Mouse (Mus musculus) olfactory bulb, adult 2 months (tissue): ENCODE data around the gene Ap3b1. TPM values are rescaled to one million over a fixed set of nuclear protein-coding genes. Genes with fewer than 3 reads are reported as not detected.

Experiments used
- H3K27ac ChIP-seq: fragments of 200-500 bp; 2 replicates; pipeline ENCODE4 v1.5.1; 2012; ENCODE audit warnings: low read depth, low read length; ENCODE audit not compliant: insufficient read depth
- H3K4me1 ChIP-seq: fragments of 200-500 bp; 2 replicates; pipeline ENCODE4 v1.6.1; 2012; ENCODE audit warnings: low read length; ENCODE audit not compliant: control insufficient read depth, insufficient read depth
- H3K4me3 ChIP-seq: fragments of 200-500 bp; 2 replicates; pipeline ENCODE4 v1.5.1; 2012; ENCODE audit warnings: mild to moderate bottlenecking, low read depth, low read length, moderate library complexity; ENCODE audit not compliant: insufficient read depth
- CTCF ChIP-seq: fragments of 200-500 bp; IDR thresholded peaks from 2 replicates; pipeline ENCODE4 v1.5.1; 2012; ENCODE audit warnings: low read depth, mild to moderate bottlenecking, low read length, moderate library complexity; ENCODE audit not compliant: insufficient read depth
- POLR2A ChIP-seq: fragments of 200-500 bp; IDR thresholded peaks from 2 replicates; pipeline ENCODE4 v1.6.1; 2012; ENCODE audit warnings: mild to moderate bottlenecking, low read depth, low read length, moderate library complexity; ENCODE audit not compliant: insufficient read depth
- WGBS: fragments of 180-500 bp; shearing (Covaris S2); methylation state at CpG from one replicate; pipeline ENCODE4 v1.1.7; 2018; 5-methylcytosine and 5-hydroxymethylcytosine counted together
- polyA plus RNA-seq: library from polyadenylated mRNA; stranded (reverse); fragments of >200 nt; gene quantifications from 2 replicates; pipeline ENCODE4 v1.2.4, GENCODE M21; 2012; ENCODE audit warnings: low replicate concordance; ENCODE audit not compliant: missing spikeins, insufficient read depth, insufficient read length

Gene Ap3b1
- polyA plus RNA-seq, 1 experiment = not detected

- no peak overlapping the region for H3K4me3 ChIP-seq
- H3K27ac ChIP-seq = no peak overlapping the region
- 93% methylated on average over 2 of the region's 2 CpGs for WGBS
- H3K4me1 ChIP-seq = no peaks in the 10 kb centered on the region
- no peak for TF ChIP-seq CTCF
Observed at GRCm38 (mm10) chr13:94429567-94429966, 70.8 kb downstream of the Ap3b1 start.

GRCm38 (mm10) chr13:94439386-94439785, 80.6 kb downstream of the Ap3b1 start:
- peaks cover 8% of the 10 kb centered on the region for H3K4me1 ChIP-seq
- no peak overlapping the region for H3K4me3 ChIP-seq
- no peak for TF ChIP-seq CTCF
- TF ChIP-seq POLR2A = no peak
- 38% methylated on average over 5 of the region's 5 CpGs for WGBS
- no peak overlapping the region for H3K27ac ChIP-seq

- TF ChIP-seq POLR2A = no peak
- no peak for TF ChIP-seq CTCF
Observed at GRCm38 (mm10) chr13:94441199-94441598, 82.4 kb downstream of the Ap3b1 start.

GRCm38 (mm10) chr13:94443411-94443810, 84.7 kb downstream of the Ap3b1 start:
- H3K27ac ChIP-seq = no peak overlapping the region
- no peak for TF ChIP-seq POLR2A
- TF ChIP-seq CTCF = no peak
- 77% methylated on average over 3 of the region's 3 CpGs for WGBS

More at GRCm38 (mm10) chr13:94441199-94441598, 82.4 kb downstream of the Ap3b1 start:
- Histone ChIP-seq H3K4me3 (no peak overlapping the region), H3K27ac (no peak overlapping the region), H3K4me1 (peaks cover 8% of the 10 kb centered on the region)
- WGBS = 80% methylated on average over 4 of the region's 4 CpGs

GRCm38 (mm10) chr13:94445103-94445502, 86.3 kb downstream of the Ap3b1 start:
- WGBS = 92% methylated on average over 5 of the region's 5 CpGs
- no peak overlapping the region for H3K27ac ChIP-seq
- no peak overlapping the region for H3K4me3 ChIP-seq
- peaks cover 3% of the 10 kb centered on the region; the same call in 1 of the 2 replicates for H3K4me1 ChIP-seq
- TF ChIP-seq POLR2A (no peak), CTCF (no peak)

More at GRCm38 (mm10) chr13:94443411-94443810, 84.7 kb downstream of the Ap3b1 start:
- Histone ChIP-seq H3K4me1 (peaks cover 8% of the 10 kb centered on the region), H3K4me3 (no peak overlapping the region)

- WGBS = 79% methylated on average over 4 of the region's 4 CpGs
- H3K27ac ChIP-seq = no peak overlapping the region
- no peak overlapping the region for H3K4me3 ChIP-seq
- TF ChIP-seq CTCF (no peak), POLR2A (no peak)
- no peaks in the 10 kb centered on the region for H3K4me1 ChIP-seq
Observed at GRCm38 (mm10) chr13:94447003-94447402, 88.2 kb downstream of the Ap3b1 start.

- no peaks in the 10 kb centered on the region for H3K4me1 ChIP-seq
- WGBS = 76% methylated on average over 7 of the region's 7 CpGs
- no peak overlapping the region for H3K27ac ChIP-seq
- TF ChIP-seq CTCF (no peak), POLR2A (no peak)
- no peak overlapping the region for H3K4me3 ChIP-seq
Observed at GRCm38 (mm10) chr13:94449593-94449992, 90.8 kb downstream of the Ap3b1 start.

- 53% methylated on average over 6 of the region's 6 CpGs for WGBS
- Histone ChIP-seq H3K27ac (no peak overlapping the region), H3K4me1 (no peaks in the 10 kb centered on the region), H3K4me3 (no peak overlapping the region)
- no peak for TF ChIP-seq POLR2A
- TF ChIP-seq CTCF = no peak
Observed at GRCm38 (mm10) chr13:94451229-94451628, 92.5 kb downstream of the Ap3b1 start.

GRCm38 (mm10) chr13:94454131-94454530, 95.4 kb downstream of the Ap3b1 start:
- Histone ChIP-seq H3K27ac (no peak overlapping the region), H3K4me1 (no peaks in the 10 kb centered on the region), H3K4me3 (no peak overlapping the region)
- WGBS = 90% methylated on average over 12 of the region's 12 CpGs
- TF ChIP-seq CTCF (no peak), POLR2A (no peak)

- H3K4me1 ChIP-seq = peaks cover under 1% of the 10 kb centered on the region; the same call in 1 of the 2 replicates
- TF ChIP-seq POLR2A = no peak
- TF ChIP-seq CTCF = no peak
- 90% methylated on average over 4 of the region's 4 CpGs for WGBS
- H3K4me3 ChIP-seq = no peak overlapping the region
- H3K27ac ChIP-seq = no peak overlapping the region
Observed at GRCm38 (mm10) chr13:94459143-94459542, 100.4 kb downstream of the Ap3b1 start.
